Mouse (Mus musculus) small intestine, adult 2 months (tissue): ENCODE measurements around the gene Adgrd1.

Experiments
- CTCF ChIP-seq: fragments of 200-500 bp; IDR thresholded peaks from 2 replicates; pipeline ENCODE4 v1.5.1; 2012; ENCODE audit warnings: low read depth, mild to moderate bottlenecking, control low read depth, inconsistent platforms, low read length, moderate library complexity, mixed read lengths; ENCODE audit not compliant: insufficient replicate concordance, insufficient read length; ENCODE audit errors: extremely low read depth
- POLR2A ChIP-seq: fragments of 200-500 bp; IDR thresholded peaks from 2 replicates; pipeline ENCODE4 v1.6.1; 2012; ENCODE audit warnings: low read depth, mild to moderate bottlenecking, control low read depth, inconsistent platforms, low read length, moderate library complexity

DNA sequence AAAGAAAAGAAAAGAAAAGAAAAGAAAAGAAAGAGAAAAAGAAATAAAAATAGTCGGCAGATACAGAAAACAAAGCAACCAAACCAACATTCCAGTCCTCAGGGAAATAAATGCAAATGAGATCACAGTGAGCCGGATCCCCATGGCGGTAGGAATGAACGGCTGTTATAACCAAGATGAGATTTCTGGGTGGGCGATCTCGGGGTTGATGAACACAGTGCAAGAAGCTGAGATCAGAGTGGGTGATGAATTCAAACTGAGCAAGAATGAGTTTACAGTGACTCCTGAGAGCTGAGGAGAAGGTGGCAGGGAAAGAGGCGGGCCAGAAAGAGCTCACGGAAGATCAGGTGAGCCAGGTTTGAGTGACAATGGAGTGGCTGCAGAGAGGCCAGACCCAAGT lies 66.9 kb downstream of the Adgrd1 start:
- no peak for TF ChIP-seq POLR2A
- no peak for TF ChIP-seq CTCF
